Mouse (Mus musculus): ENCODE measurements around the gene Dek. TPM values are rescaled to one million over a fixed set of nuclear protein-coding genes. Genes with fewer than 3 reads are reported as not detected.

The Dek gene
- polyA plus RNA-seq, 1 experiment = 227 TPM

DNA sequence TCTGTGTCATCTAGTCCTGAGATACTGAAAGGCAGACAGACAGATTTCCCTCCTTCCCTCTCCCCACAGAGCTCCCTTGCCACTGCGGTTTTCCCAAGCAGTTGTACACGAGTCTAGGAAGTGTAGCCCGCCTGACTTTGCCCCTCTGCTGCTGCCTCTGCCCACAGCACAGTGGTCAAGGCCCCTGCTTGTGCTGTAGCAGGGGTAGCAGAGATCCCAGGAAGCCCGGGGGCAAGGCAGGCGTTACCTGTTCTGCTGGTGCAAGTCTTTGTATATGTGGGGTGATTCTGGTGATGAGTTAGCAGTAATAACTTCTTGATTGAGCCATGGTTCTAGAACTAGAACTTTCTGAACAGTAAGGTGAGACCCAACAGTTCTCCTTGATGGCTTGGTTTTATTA, 29.8 kb downstream of the Dek start:
- H3K9me3 ChIP-seq (replicated peaks; ENCODE audit: control insufficient read depth, insufficient read depth, low read length, poor library complexity, severe bottlenecking) = no peaks in the 10 kb centered on the region
- H3K36me3 ChIP-seq (ENCODE audit: control insufficient read depth, insufficient read depth, low read length, poor library complexity, severe bottlenecking) = peaks cover 1% of the 10 kb centered on the region; the same call in 1 of the 2 replicates

DNA sequence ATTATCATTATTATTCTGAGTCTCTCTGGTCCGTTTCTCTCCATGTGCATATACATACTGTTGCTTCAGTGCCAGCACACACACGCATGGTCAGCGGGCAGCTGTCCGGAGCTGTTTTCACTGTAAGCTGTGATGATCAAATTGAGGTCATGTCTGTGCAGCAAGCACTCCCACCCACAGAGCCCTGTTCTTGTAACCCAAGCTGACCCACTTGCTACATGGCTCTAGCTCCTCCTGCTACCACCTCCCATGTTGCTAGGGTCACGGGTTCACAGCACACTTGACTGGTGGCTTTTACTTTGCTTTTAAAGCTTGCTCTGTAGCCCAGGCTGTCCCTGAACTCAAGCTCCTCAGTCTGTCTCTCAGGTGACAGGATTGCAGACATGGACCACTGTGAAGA, 33.5 kb downstream of the Dek start:
- no peaks in the 10 kb centered on the region for H3K9me3 ChIP-seq (replicated peaks; ENCODE audit: control insufficient read depth, insufficient read depth, low read length, poor library complexity, severe bottlenecking)
- H3K36me3 ChIP-seq (ENCODE audit: control insufficient read depth, insufficient read depth, low read length, poor library complexity, severe bottlenecking) = no peaks in the 10 kb centered on the region
- no peaks in the 10 kb centered on the region for H3K4me1 ChIP-seq (ENCODE audit: control insufficient read depth, insufficient read depth, low read length)
- TF ChIP-seq CTCF (IDR thresholded peaks at IDR 0.05; ENCODE audit: low read depth, low read length) (no peak), POLR2A (IDR thresholded peaks at IDR 0.05; ENCODE audit: insufficient read depth, low read length) (no peak), EP300 (IDR thresholded peaks at IDR 0.05; ENCODE audit: insufficient read depth, low read depth, low read length) (no peak)
- no peak overlapping the region for H3K27ac ChIP-seq (ENCODE audit: insufficient read depth, low read length)
- no peak overlapping the region for H3K4me3 ChIP-seq (ENCODE audit: low read depth, low read length)
- H3K9ac ChIP-seq (ENCODE audit: low read depth, poor library complexity, severe bottlenecking) = no peak overlapping the region
- H3K27me3 ChIP-seq (ENCODE audit: control insufficient read depth, insufficient read depth, low read length, poor library complexity, severe bottlenecking) = no peaks in the 10 kb centered on the region

More for the DNA sequence above, 29.8 kb downstream of the Dek start:
- Histone ChIP-seq H3K4me3 (ENCODE audit: low read depth, low read length) (no peak overlapping the region), H3K4me1 (ENCODE audit: control insufficient read depth, insufficient read depth, low read length) (no peaks in the 10 kb centered on the region), H3K27me3 (ENCODE audit: control insufficient read depth, insufficient read depth, low read length, poor library complexity, severe bottlenecking) (no peaks in the 10 kb centered on the region), H3K27ac (ENCODE audit: insufficient read depth, low read length) (no peak overlapping the region), H3K9ac (ENCODE audit: low read depth, poor library complexity, severe bottlenecking) (no peak overlapping the region)
- no peak for TF ChIP-seq CTCF (IDR thresholded peaks at IDR 0.05; ENCODE audit: low read depth, low read length)
- no peak for TF ChIP-seq POLR2A (IDR thresholded peaks at IDR 0.05; ENCODE audit: insufficient read depth, low read length)
- TF ChIP-seq EP300 (IDR thresholded peaks at IDR 0.05; ENCODE audit: insufficient read depth, low read depth, low read length) = no peak

DNA sequence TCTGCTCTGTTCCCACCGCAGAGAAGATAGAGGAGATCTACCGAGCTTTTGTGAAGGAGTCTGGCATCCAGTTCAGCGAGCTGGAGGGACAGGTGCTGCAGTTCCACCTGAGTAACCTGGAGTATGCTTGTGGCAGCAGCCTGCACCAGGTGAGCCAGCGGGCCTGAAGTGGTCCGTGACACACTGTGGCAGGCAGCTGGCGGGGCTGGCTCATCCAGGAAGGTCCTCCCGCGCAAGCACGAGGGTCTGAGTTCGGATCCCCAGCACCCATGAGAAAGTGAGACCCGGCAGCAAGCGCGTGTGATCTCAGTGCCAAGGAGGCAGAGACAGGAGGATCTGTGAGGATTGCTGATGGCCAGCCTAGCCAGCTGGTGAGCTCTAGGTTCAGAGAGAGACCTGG, 34.1 kb downstream of the Dek start:
- H3K36me3 ChIP-seq (ENCODE audit: control insufficient read depth, insufficient read depth, low read length, poor library complexity, severe bottlenecking) = no peaks in the 10 kb centered on the region
- TF ChIP-seq POLR2A (IDR thresholded peaks at IDR 0.05; ENCODE audit: insufficient read depth, low read length) (no peak), EP300 (IDR thresholded peaks at IDR 0.05; ENCODE audit: insufficient read depth, low read depth, low read length) (no peak), CTCF (IDR thresholded peaks at IDR 0.05; ENCODE audit: low read depth, low read length) (no peak)
- H3K4me3 ChIP-seq (ENCODE audit: low read depth, low read length) = no peak overlapping the region
- H3K27ac ChIP-seq (ENCODE audit: insufficient read depth, low read length) = no peak overlapping the region
- H3K9ac ChIP-seq (ENCODE audit: low read depth, poor library complexity, severe bottlenecking) = no peak overlapping the region
- no peaks in the 10 kb centered on the region for H3K27me3 ChIP-seq (ENCODE audit: control insufficient read depth, insufficient read depth, low read length, poor library complexity, severe bottlenecking)
- H3K9me3 ChIP-seq (replicated peaks; ENCODE audit: control insufficient read depth, insufficient read depth, low read length, poor library complexity, severe bottlenecking) = no peaks in the 10 kb centered on the region
- no peaks in the 10 kb centered on the region for H3K4me1 ChIP-seq (ENCODE audit: control insufficient read depth, insufficient read depth, low read length)

DNA sequence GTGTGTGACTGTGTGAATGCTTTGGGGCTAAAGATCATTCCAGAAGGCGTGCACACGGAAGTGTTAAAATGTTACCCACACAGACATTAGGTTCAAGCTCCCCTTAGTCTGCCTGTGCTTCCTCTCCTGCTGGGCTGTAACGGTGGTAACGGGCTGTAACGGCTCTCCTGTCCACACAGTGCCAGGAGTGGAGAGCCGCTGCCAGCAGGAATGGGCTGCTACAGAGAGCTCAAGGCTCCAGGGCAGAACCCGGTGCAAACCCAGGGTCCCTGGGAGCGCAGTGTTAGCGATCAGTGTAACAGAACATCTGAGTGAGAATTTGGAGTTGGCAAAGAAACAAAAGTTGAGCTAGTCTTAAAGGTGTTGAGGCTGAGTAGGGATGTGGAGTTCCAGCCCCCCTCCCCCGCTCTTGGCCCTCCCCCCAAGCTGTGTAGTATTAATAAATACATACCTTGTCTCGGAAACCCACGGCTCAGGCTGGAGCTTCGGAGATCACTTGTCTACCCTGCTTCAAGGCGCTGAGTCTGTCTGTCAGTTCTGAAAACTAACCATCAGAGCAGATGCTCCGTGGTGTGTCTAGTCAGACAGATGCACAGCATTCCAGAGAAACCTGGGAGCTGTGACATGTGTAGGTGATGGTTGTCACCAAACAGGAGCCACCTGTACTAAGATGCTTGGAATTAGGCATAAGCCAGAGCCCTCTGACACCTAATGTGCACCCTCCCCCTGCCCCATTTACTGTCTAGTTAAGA, 35.5 kb downstream of the Dek start:
- H3K27me3 ChIP-seq (ENCODE audit: control insufficient read depth, insufficient read depth, low read length, poor library complexity, severe bottlenecking) = no peaks in the 10 kb centered on the region
- H3K4me1 ChIP-seq (ENCODE audit: control insufficient read depth, insufficient read depth, low read length) = no peaks in the 10 kb centered on the region
- H3K9ac ChIP-seq (ENCODE audit: low read depth, poor library complexity, severe bottlenecking) = no peak overlapping the region
- H3K9me3 ChIP-seq (replicated peaks; ENCODE audit: control insufficient read depth, insufficient read depth, low read length, poor library complexity, severe bottlenecking) = no peaks in the 10 kb centered on the region
- no peak for TF ChIP-seq EP300 (IDR thresholded peaks at IDR 0.05; ENCODE audit: insufficient read depth, low read depth, low read length)
- TF ChIP-seq POLR2A (IDR thresholded peaks at IDR 0.05; ENCODE audit: insufficient read depth, low read length) = no peak
- no peak for TF ChIP-seq CTCF (IDR thresholded peaks at IDR 0.05; ENCODE audit: low read depth, low read length)
- no peak overlapping the region for H3K27ac ChIP-seq (ENCODE audit: insufficient read depth, low read length)
- no peaks in the 10 kb centered on the region for H3K36me3 ChIP-seq (ENCODE audit: control insufficient read depth, insufficient read depth, low read length, poor library complexity, severe bottlenecking)
- no peak overlapping the region for H3K4me3 ChIP-seq (ENCODE audit: low read depth, low read length)

DNA sequence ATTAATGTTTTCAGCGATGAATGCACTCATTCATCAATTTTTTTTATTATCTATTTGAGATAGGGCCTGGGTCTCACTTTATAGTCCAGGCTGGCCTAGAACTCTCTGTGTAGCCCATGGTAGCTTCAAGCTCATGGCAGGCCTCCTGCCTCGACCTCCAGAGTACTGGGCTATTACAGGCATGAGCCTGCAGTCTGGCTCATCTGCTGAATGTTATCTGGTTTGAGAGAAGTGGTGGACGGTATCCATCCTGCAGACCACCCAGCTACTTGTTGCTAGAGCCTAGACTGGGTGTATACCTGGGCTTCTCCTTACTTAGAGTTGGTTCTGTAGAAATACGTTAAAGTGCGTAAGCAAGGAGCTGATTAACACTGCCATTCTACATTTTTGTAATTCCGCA, 39.0 kb downstream of the Dek start:
- no peaks in the 10 kb centered on the region for H3K36me3 ChIP-seq (ENCODE audit: control insufficient read depth, insufficient read depth, low read length, poor library complexity, severe bottlenecking)

DNA sequence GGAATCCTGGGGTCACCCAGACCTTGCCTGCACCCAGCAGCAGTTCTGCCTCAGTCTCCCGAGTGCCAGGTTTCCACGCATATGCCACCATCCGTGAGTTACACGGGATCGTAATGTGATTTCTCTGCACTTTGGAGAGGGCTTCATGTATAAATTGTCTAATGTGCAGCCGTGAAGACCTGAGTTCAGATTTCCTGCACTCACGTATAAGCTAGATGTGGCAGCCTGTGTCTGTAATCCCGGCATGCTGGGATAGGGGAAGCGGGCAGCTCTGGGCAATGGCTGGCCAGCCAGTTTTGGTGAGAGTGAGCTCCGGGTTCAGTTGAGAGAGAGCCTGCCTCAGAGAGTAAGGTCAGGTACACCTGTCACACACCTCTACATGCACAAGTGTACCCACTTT, 39.5 kb downstream of the Dek start:
- Histone ChIP-seq H3K4me1 (ENCODE audit: control insufficient read depth, insufficient read depth, low read length) (no peaks in the 10 kb centered on the region), H3K36me3 (ENCODE audit: control insufficient read depth, insufficient read depth, low read length, poor library complexity, severe bottlenecking) (no peaks in the 10 kb centered on the region), H3K9me3 (replicated peaks; ENCODE audit: control insufficient read depth, insufficient read depth, low read length, poor library complexity, severe bottlenecking) (no peaks in the 10 kb centered on the region), H3K27ac (ENCODE audit: insufficient read depth, low read length) (no peak overlapping the region), H3K27me3 (ENCODE audit: control insufficient read depth, insufficient read depth, low read length, poor library complexity, severe bottlenecking) (no peaks in the 10 kb centered on the region), H3K9ac (ENCODE audit: low read depth, poor library complexity, severe bottlenecking) (no peak overlapping the region), H3K4me3 (ENCODE audit: low read depth, low read length) (no peak overlapping the region)
- TF ChIP-seq CTCF (IDR thresholded peaks at IDR 0.05; ENCODE audit: low read depth, low read length) = no peak
- no peak for TF ChIP-seq POLR2A (IDR thresholded peaks at IDR 0.05; ENCODE audit: insufficient read depth, low read length)
- no peak for TF ChIP-seq EP300 (IDR thresholded peaks at IDR 0.05; ENCODE audit: insufficient read depth, low read depth, low read length)

More for the DNA sequence above, 39.0 kb downstream of the Dek start:
- H3K9me3 ChIP-seq (replicated peaks; ENCODE audit: control insufficient read depth, insufficient read depth, low read length, poor library complexity, severe bottlenecking) = no peaks in the 10 kb centered on the region
- no peak overlapping the region for H3K9ac ChIP-seq (ENCODE audit: low read depth, poor library complexity, severe bottlenecking)
- no peak for TF ChIP-seq POLR2A (IDR thresholded peaks at IDR 0.05; ENCODE audit: insufficient read depth, low read length)
- TF ChIP-seq EP300 (IDR thresholded peaks at IDR 0.05; ENCODE audit: insufficient read depth, low read depth, low read length) = no peak
- TF ChIP-seq CTCF (IDR thresholded peaks at IDR 0.05; ENCODE audit: low read depth, low read length) = no peak
- no peaks in the 10 kb centered on the region for H3K4me1 ChIP-seq (ENCODE audit: control insufficient read depth, insufficient read depth, low read length)
- H3K27me3 ChIP-seq (ENCODE audit: control insufficient read depth, insufficient read depth, low read length, poor library complexity, severe bottlenecking) = no peaks in the 10 kb centered on the region
- H3K4me3 ChIP-seq (ENCODE audit: low read depth, low read length) = no peak overlapping the region
- H3K27ac ChIP-seq (ENCODE audit: insufficient read depth, low read length) = no peak overlapping the region
